Mouse (Mus musculus) cerebellum, adult 9-10 months (tissue): ENCODE measurements around the gene Pfas.
"Not testable (repeated sequence)": the region's sequence is repeated elsewhere in the genome, so short reads cannot be mapped to it uniquely, and the experiment has no call there.

Experiments
- DNase-seq: peaks from one replicate; pipeline ENCODE4 v3.0.0; 2022

Gene Pfas

DNA sequence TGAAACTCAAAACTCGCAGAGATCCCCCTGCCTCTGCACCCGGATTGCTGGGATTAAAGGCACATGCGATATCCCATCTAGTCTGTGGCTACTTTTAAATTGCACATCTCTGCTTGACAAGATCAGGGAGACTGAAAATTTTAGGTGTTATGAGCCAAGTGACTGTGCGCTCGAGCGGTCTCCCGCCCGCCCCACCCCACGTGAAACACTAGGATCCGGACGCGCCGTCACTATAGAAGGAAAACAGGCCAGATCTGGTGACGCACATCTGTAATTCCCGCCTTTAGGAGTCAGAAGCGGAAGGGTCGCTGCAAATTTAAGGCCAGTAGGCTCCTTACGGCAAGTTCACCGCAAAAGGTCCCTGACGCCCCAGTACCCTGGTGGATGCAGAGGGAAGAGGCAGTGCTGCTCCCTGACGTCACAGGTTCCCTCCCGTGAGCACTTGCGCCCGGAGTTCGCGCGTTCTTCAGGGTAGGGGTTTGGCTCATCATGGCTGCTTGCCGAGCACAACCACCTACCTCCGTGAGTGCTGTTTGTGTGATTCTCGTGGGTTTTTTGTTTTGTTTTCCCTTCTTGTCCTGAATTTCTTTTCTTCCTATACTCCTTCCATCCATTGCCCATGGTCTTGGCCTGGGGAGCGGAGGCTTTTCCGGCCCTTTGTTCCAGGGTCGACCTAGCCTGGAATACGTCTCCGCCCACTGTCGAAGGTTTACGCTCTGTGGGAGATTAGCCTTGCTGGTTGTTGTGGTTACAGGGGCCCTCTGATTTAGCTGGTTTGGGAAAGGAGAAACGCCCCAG, 7.6 kb upstream of the Pfas start, which contains the start of gene Ctc1:
Gene Ctc1, plus strand, starts transcription at position 268 of the 798 bp plus-strand sequence.
- peak; percentile 91 for DNase-seq

DNA sequence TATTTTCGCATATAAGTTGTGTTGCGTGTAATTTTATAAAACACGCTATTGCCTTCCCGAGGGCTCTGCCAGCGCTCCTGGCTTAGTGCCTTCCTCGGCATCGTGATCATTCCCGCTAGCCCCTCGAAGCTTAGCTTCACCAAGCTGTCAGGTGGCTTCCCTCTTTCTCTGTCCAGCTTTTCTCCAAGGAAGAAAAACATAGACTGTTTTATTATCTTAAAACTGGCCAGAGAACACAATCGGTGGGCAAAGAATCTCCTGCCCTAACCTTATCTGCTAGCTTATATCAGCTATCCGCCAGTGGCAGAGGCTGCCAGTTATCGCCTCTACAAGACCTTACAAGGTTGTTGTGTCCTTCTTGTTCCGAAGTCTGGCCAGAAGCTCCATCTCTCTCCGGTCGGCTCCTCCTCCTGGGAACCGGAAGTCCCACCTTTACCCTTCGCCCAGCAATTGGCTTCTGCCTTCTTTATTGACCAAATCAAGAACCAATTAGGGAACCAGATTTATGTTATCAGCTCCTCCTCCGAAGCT, 3.9 kb upstream of the Pfas start:
- DNase-seq, result peak; percentile 95

DNA sequence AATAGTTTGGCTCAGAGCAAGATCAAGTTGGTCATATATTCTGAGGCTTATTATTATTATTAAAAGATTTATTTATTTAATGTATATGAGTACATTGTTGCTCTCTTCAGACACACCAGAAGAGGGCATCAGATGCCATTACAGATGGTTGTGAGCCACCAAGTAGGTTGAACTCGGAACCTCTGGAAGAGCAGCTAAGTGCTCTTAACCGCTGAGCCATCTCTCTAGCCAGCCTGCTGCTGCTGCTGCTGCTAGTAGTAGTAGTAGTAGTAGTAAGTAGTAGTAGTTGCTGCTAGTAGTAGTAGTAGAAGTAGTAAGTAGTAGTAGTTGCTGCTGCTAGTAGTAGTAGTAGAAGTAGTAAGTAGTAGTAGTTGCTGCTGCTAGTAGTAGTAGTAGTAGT, 3.2 kb upstream of the Pfas start:
- not testable (repeated sequence) for DNase-seq

DNA sequence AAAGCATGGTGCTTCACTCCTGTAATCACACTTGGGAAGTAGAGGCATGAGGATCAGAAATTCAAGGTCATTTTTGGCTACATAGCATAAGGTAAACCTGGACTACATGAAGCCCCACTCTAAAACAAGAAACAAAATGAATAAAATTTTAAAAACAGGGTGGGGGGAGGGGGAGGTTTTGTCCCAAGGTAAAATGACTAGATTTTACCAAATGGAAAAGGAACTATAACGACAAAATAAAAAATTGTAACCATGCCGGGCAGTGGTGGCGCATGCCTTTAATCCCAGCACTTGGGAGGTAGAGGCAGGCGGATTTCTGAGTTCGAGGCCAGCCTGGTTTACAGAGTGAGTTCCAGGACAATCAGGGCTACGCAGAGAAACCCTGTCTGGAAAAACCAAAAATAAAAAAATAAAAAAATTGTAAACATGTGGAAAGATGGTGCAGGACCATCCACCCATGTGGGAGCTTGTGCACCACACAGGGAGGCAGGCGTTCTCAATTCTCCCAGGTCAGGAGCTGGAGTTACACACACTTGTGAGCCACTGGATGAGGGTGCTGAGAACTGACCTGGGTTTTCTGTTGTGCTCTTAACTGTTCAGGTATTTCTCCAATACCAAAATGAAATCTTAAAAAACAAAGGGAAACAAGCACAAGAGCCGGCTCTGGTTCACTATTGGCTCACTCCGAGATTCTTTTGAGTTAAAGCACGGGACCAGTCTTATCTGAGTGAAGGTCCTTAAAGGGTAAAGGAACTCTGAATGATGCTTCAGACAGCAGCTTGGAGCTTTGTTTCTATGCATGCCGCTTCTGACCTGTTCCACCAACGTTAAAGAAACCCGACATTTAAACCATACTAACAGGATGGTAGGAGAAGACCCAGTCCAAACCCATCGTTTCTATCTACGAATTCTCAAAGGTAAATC, 2.4 kb upstream of the Pfas start:
- DNase-seq, result no peak

DNA sequence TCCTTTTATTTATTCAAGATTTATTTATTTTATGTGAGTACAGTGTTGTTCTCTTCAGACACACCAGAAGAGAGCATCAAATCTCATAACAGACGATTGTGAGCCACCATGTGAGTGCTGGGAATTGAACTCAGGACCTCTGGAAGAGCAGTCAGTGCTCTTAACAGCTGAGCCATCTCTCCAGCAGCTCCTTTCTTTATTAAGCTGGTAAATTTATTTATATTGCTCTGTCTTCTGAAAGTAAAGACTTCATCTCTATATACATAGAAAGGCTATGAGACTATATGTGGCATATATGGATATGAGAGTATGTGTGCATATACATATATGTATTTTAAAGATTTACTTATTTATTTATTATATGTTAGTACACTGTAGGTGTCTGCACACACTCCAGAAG, 1.2 kb upstream of the Pfas start:
- no peak for DNase-seq

DNA sequence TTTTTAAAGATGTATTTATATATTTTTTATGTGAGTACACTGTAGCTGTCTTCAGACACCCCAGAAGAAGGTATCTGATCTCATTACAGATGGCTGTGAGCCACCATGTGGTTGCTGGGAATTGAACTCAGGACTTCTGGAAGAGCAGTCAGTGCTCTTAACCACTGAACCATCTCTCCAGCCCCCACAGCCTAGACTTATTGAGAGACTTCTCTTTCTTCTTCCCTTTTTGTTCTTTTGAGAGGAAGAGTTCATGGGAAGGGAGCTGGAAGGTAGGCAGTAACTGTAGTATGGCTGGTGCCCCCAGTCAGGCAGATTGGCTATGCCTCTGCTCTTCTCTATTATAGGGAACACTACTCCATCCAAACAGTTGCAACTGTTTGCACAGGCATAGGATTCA, 1.7 kb downstream of the Pfas start:
- not testable (repeated sequence) for DNase-seq

DNA sequence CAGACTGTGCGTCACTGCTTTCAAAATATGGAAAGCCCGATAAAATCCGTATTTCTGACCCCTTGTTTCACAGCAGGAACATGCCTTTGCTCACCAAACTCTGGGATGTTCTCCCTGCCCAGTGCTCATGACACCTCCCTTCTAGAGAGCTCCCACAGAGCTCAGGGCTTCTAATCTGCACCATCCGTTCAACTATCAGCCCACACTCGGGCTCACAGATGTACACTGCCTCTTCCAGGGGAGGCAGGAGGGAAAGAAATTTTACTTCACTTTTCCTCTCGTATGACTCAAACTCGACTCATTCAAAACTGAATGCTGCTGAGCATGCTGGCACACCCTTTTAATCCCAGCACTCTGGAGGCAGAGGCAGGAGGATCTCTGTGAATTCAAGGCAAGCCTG, 3.1 kb downstream of the Pfas start:
- DNase-seq, result no peak

DNA sequence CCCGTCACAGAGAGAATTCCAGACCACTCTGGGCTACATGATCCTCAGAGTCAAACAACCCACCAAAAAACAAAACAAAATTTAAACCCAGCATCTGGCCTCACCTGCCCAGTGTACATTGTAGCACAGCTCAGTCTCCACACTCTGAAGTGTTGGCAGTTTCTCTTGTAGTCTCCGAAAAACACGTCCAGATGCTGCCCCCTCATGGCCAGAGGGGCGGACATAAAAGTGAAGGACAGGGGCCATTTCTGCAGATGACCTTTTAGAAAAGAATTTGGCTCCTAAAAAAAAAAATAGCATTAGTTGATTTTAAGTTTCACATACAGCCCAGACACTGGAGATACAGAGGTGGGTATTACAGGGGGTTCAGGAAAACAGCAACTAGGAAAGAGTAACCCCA, 4.7 kb downstream of the Pfas start:
- no peak for DNase-seq

DNA sequence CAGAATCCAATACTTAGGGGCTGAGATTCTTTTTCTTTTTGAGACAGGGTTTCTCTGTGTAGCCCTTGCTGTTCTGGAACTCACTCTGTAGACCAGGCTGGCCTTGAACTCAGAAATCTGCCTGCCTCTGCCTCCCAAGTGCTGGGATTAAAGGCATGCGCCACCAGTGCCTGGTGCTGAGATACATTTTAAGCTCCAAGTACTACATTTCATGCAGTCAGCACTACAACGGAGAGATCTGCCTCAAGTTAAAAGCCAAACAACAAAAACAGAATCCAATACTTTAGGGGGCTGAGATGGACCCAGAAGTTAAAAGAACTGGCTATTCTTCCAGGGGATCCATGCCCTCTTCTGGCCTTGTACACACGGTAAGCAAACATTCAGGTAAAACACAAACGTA, 5.5 kb downstream of the Pfas start:
- not testable (repeated sequence) for DNase-seq

DNA sequence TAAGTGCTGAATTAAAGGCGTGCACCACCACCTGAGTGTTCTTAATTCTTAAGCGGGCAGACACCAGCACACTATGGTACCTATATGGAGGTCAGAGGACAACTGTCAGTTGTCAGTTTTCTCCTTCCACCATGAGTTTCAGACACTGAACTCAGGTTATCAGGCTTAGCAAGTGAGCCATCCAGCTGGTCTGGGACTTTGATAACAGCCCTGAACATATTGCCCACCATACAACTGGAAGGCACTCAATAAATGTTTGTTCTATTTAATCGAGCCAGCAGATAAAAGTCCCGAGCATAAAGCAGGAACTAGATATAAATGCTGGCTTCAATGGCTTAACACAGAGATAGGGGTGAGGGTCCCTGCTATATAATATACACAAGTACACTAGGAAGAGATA, 11.2 kb downstream of the Pfas start:
- DNase-seq, result no peak

DNA sequence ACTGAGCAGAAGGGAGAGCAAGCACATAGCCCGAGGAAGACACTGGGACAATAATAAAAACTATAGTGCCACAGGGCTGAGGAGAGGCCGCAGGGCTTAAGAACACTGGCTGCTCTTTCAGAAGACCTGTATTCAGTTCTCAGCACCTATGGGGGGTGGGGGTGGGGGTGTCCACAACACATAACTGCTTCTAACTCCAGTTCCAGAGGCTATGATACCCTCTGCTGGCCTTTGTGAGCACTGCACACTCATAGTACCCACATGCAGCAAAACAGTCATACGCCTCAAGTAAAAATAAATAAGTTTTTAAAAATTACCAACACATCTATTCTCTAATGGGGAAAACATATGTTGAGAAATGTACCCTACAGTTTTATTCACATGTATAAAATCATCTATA, 13.9 kb downstream of the Pfas start:
- DNase-seq, result no peak

DNA sequence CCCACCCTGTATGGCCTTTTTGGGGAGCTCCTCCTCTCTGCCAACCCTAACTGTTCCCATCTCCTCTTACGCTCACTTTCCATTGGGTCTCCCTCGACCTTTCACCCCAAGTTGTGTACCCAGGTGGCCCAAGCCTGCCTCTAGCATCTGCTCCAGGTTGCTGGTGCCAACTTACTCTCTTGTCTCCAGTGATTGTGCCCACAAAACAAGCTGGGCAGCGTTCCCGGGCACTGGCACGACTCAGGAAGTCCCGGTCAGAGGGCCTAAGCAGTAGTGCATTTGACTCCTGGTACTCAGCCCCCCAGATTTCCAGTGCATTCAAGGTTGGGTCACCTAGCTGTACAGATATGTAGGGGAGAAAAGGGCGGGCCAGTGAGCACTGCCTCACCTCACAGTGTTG, 15.1 kb downstream of the Pfas start:
- DNase-seq, result peak; percentile 77

DNA sequence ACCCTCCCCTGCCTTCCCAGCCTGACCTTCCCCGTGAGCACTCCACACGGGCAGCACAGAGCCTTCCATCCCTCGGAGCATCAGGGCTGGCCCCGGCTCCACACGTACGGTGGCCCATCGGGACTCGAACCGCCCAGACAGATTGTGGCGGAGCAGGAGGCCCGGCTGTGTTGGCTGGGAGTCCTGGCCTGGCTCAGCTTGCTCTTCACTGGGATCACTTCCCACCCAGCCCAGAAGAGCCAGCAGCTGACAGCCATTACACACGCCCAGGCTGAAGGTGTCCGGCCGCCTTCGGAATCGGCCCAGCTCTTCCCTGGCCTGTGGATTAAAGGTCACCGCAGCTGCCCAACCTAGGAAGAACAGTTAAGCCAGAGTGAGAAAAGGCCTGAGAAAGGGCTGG, 19.9 kb downstream of the Pfas start:
- DNase-seq, result peak; percentile 78

DNA sequence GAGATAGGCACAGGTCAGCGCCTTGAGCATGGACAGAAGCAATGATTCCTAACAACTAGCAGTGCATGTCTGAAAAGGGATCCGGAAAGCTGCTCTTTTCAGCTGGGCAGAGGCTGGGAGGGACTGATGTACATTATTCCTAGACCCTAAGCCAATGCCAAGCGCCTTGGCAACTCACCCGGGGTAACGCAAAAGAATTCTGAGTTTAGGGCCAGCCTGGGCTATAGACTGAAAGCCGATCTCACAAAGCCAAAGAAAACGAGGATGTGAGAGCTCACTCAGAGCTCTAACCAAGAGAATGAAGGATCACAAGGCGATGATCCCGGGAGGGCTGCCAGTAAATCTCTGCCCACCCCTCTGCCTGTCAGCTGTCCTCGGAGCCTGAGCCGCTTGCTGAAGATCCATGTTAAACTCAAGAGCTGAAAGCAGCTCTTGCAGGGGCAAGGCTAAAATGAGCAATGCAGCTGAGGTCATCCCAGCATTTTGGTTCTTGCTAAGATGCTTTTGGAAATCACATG, 20.8 kb downstream of the Pfas start:
- no peak for DNase-seq

DNA sequence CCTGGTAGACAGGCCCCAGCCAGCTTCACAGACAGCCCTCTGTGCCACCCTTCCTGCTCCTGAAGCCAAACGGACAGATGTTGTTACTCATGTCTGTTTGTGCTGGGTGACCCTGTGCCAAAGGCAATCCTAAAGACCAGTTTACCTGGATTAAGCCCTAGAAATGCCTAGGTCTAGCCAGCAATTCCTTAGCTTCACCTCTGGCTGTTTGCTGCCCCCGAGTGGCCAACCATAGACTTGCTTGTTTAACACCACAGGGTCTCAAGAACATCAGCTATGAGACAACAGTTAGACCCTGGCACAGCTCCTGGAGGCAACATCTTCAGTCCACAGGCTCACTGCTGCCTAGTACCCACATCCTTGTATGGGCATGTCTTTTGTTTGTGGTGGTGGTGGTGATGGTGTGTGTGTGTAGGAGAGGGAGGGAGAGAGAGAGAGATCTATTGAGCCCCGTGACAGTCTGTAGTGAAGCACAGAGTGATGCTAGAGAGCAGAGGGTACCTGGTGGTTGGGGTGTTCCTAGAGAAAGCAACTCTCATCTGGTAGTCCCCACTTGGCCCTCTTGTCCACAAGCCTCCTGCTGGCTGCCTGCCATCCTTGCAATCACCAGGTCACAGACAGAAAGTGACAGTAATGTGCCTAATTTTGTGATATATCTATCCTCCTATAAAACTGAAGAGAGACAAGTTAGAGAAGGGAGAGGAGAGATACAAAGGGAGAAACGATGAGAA, 25.5 kb downstream of the Pfas start:
- peak; percentile 76 for DNase-seq

DNA sequence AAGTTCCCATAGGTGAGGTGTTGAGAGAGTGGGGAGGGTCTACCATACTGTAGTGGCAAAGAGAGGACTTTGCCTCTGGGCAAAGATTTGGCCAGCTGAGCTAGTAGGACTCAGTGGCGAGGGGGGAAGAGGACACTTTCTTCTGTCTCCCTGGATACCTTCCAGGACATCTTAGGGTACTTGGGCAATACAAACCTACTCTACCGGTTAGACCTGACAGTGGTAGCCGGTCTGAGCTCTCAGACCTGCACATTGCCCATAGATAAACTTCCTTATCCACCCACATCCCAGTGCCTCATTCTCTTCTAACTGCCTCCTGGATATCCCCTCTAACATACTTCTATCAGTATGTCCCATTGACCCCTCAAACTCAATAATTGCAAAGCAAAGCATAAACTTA, 27.3 kb downstream of the Pfas start:
- DNase-seq, result no peak

DNA sequence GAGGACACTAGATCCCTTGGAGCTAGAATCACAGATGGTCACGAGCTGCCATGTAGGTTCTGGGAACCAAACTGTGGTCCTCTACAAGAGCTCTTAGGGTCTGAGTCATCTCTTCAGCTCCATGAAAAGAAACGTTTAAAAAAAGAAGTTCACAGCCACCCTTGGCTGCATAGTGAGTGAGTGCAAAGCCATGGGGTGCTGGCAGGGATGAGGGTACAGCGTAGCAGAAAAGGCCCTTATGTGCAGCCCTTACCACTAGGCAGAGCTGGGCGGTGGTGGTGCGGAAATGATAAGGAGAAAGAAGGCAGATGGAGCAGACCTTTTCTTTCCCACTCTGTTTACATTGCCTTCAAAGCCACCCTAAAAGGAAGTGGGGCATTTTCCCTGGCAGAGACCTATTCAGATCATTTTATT, 28.9 kb downstream of the Pfas start:
- DNase-seq, result no peak

DNA sequence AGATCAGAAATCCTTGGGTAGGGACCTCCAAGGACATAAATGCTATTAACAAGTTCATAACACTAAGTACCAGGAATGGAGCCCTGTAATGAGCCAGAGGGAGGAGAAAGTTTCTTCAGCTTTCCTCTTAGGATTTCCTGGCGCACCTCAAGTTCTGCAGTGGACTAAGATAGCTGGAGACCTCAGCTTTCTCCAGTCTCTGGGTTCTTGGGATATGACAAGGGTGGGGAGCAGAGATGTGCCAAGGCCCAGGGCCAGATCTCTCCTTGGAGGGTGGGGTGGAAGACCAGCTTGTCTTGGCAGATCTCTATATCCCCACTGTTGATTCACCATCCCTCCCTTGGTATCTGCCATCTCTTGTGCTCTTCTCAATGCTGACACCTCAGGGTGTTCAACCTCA, 32.7 kb downstream of the Pfas start:
- no peak for DNase-seq

DNA sequence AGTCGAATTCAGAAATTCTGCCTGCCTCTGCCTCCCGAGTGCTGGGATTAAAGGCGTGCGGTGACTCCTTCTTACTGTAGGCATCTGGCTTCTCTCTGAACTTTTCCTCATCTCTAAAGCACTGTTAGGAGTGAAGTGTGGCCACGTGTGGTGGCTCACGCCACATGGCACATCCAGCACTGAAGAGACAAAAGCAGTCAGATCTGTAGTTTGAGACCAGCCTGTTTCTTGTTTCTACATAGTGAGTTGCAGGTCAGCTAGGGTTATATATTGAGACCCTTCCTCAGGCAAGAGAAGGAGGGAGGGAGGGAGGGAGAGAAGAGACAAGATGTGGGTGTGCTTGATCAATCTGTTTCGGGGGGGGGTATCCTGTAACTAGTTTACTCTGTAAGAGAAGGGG, 33.2 kb downstream of the Pfas start, which contains the start of gene Rangrf:
Gene Rangrf, minus strand, starts transcription at position 101 of the 400 bp plus-strand sequence.
- no peak for DNase-seq

DNA sequence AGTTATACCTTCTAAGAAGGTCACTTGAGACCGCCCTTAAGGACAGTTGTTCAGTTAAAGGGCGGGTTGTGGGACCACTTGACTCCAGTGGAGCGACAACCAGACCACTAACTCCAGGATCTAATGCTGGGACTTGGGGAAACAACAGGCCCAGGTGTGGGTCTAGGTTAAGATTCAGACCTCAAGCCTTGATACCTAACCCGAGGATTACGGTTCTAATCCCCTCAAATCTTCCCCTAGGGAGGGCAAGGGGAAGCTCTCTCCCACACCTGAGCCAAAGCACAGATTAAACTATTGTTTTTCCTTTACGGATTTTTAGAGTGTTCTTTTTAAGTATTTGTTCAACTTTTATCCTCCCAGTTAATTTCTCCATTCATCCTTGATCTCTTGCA, 34.2 kb downstream of the Pfas start:
- DNase-seq, result no peak

DNA sequence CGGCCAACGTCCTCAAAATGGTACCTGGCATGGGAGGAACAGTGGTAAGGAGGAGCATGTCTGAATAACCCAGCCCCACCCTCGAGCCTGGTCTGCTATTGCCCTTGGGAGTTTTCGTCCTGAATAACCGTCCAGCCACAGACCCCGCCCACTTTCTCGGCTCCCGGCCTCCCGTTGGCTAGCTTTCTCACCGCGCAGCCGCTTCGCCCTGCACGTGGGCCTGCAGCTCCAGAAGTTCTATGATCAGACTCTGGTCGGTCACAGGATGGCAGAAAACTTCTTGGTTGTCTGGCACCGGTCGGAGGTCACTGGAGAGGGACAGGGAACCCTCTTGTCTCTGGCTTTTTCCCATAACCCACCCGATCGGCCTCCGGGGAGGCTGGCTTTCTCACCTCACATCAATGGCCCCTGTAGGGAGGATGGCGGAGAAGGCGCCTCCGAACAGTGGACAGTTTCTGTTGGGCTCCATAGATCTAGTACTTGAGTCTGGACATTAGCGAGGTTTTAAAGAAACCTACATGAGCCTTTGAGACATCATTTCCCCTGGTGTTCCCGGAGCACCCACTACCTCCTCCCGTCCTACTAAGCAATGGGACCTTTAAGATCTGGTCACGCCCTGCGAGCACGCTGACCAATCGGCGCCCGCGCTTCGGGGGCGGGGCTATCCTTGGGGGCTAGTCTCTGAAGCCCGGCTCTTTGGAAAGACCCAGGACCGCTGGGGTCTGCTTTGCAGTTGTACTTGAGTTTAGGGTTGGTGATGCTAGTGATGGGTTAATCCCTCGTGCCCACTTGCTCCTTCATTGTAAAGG, 34.8 kb downstream of the Pfas start:
- DNase-seq, result peak; percentile 88

DNA sequence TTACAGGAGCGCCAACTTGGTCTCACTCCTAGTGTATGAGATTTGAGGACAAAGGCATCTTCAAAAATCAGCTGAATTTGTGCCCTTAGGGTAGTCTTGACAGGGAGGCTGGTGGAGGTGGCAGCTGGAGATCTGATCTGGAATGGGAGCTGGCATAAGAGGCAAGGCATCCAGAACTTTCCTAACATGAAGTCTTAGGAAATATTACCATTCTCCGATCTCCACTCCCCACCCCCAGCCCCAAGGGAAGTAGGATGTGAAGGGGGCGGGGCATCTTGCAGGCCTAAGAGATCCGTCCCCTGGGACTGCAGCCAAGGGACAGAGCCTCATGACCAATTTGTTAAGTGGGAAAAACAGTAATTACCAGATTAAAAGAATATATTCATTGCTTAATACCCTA, 38.0 kb downstream of the Pfas start:
- DNase-seq, result no peak
